Mouse (Mus musculus) hindbrain, embryonic 13.5 days (tissue): Measurements from ENCODE around the gene Stra6l. TPM values are rescaled to one million over a fixed set of nuclear protein-coding genes. Genes with fewer than 3 reads are reported as not detected.

ENCODE experiments used
- ATAC-seq: fragments of 200-750 bp; cut with Nextera tagmentation; 2 replicates; pipeline ENCODE4 v1.8.0; 2017; ENCODE audit warnings: moderate TSS enrichment; ENCODE audit not compliant: low FRiP score
- H3K27ac ChIP-seq: fragments of 300-500 bp; sonication (generic); 2 replicates; pipeline ENCODE4 v1.5.1; 2015; ENCODE audit warnings: inconsistent platforms, mild to moderate bottlenecking, moderate library complexity
- H3K27me3 ChIP-seq: fragments of 300-500 bp; sonication (generic); 2 replicates; pipeline ENCODE4 v1.6.1; 2015; ENCODE audit warnings: mild to moderate bottlenecking, inconsistent platforms
- H3K36me3 ChIP-seq: fragments of 300-500 bp; sonication (generic); 2 replicates; pipeline ENCODE4 v1.6.1; 2015; ENCODE audit warnings: mild to moderate bottlenecking, inconsistent platforms
- H3K4me1 ChIP-seq: fragments of 300-500 bp; sonication (generic); replicated peaks from 2 replicates; pipeline ENCODE4 v1.6.1; 2015; ENCODE audit warnings: inconsistent platforms
- H3K4me2 ChIP-seq: fragments of 300-500 bp; sonication (generic); 2 replicates; pipeline ENCODE4 v1.6.1; 2015; ENCODE audit warnings: inconsistent platforms, mild to moderate bottlenecking, moderate library complexity
- H3K4me3 ChIP-seq: fragments of 300-500 bp; sonication (generic); 2 replicates; pipeline ENCODE4 v1.5.1; 2015; ENCODE audit warnings: mild to moderate bottlenecking, inconsistent platforms
- H3K9ac ChIP-seq: fragments of 300-500 bp; sonication (generic); 2 replicates; pipeline ENCODE4 v1.6.1; 2015; ENCODE audit warnings: mild to moderate bottlenecking, inconsistent platforms
- H3K9me3 ChIP-seq: fragments of 300-500 bp; sonication (generic); 2 replicates; pipeline ENCODE4 v1.6.1; 2016; ENCODE audit warnings: inconsistent platforms
- WGBS: fragments of 180-500 bp; shearing (Covaris S2); methylation state at CpG from one replicate; pipeline ENCODE4 v1.1.7; 2015; 5-methylcytosine and 5-hydroxymethylcytosine counted together
- polyA plus RNA-seq: library from polyadenylated mRNA; unstranded; fragments of >200 nt; fragmentation: Nextera tagmentation; extraction: Ambion mirVana; gene quantifications from 2 replicates; pipeline ENCODE4 v1.2.1, GENCODE M21; 2015

Stra6l gene
- polyA plus RNA-seq, 1 experiment from 2014 or later, result 0.92 TPM

DNA sequence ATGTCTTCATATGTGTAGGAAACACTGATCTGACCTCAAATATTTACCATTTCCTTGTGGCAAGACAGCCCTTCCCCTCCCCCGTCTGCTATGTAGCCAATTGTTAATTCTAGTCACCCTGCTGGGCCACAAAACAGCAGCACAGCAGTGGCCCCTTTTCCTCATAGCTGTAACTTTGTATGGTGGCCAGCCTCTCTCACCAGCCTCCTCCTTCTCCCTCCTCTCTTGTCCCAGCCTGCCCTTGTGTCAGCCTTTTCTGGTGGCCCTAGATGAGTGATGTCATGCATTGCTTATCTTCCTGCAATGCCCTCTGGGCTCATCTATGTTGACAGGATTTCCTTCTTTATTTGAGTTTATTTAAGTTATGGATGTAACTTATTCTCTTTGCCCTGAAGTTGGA lies 955 bp downstream of the Stra6l start:
- no peak overlapping the region for H3K9ac ChIP-seq
- no peak overlapping the region for H3K4me3 ChIP-seq
- H3K27ac ChIP-seq, result no peak overlapping the region
- no peak for ATAC-seq
- 0 out of 2 replicates have a peak, but pooled peaks cover 12% of the 10 kb centered on the region for H3K27me3 ChIP-seq
- H3K9me3 ChIP-seq, result no peaks in the 10 kb centered on the region
- WGBS, result 13% methylated on average over 1 of the region's 1 CpGs
- H3K4me2 ChIP-seq, result no peak overlapping the region
- H3K4me1 ChIP-seq, result 0 out of 2 replicates have a peak, but pooled peaks cover 13% of the 10 kb centered on the region
- no peaks in the 10 kb centered on the region for H3K36me3 ChIP-seq

DNA sequence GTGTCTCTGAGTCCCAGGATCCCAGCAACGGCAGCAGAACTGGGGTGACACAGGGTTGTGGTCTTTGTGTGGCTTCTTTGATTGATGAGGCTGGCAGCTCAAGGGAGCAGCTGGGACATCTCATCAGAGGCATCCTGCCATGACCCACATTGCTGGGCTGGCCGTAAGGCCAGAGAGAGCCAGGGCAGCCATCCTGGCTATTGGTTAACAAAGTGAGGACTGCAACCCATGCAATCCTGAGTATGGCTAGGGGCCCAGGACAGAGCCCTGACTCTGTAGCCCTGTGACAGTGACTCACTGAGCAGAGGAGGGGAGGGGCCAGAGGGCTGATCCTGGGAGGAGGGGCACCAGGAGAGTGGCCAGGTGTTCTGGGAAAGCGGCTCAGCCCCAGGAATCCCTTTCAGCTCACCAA lies 3.2 kb downstream of the Stra6l start:
- Histone ChIP-seq H3K27me3 (peaks cover 17% of the 10 kb centered on the region), H3K4me3 (no peak overlapping the region), H3K9ac (no peak overlapping the region), H3K9me3 (no peaks in the 10 kb centered on the region), H3K36me3 (no peaks in the 10 kb centered on the region), H3K27ac (no peak overlapping the region), H3K4me1 (0 out of 2 replicates have a peak, but pooled peaks cover 11% of the 10 kb centered on the region), H3K4me2 (no peak overlapping the region)
- no peak for ATAC-seq
- WGBS, result 15% methylated on average over 3 of the region's 3 CpGs

DNA sequence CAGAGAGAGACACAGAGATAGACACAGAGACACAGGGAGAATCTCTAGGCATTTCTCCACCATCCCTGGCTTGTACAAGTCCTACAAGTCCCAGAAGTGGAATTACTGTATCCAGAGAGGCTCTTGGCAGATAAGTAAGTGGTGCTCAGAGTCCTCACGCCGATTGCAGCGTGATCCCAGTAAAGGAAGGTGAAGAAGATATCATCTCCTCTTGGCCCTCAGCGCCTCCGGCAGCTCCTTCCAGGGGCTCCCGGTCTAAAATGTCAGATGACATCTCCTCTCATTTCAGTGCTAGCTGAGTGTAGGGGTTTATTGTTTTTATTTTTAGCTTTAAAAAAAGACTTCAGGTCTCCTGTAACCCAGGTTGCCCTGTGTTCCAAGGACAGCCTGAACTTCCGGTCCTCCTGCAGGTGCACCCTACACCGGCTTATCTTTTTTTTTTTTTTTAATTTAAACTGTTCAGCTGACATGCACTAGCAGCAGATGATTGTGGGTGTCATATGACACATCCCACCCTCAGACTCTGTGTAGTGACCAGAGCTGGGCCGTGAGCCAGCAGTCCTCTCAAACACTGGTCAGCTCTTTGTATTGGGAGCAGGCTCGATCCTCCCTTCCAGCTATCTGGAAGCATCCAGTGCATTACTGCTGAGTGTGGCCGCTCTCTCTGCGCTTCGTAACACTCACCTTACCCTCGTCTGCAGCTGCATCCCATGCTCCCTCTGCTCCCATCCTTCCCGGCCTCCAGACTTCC lies 5.2 kb downstream of the Stra6l start:
- 84% methylated on average over 15 of the region's 15 CpGs for WGBS
- Histone ChIP-seq H3K9me3 (no peaks in the 10 kb centered on the region), H3K27me3 (peaks cover 14% of the 10 kb centered on the region), H3K9ac (no peak overlapping the region), H3K4me1 (0 out of 2 replicates have a peak, but pooled peaks cover 11% of the 10 kb centered on the region), H3K27ac (no peak overlapping the region), H3K4me2 (no peak overlapping the region), H3K36me3 (no peaks in the 10 kb centered on the region), H3K4me3 (no peak overlapping the region)
- no peak for ATAC-seq

DNA sequence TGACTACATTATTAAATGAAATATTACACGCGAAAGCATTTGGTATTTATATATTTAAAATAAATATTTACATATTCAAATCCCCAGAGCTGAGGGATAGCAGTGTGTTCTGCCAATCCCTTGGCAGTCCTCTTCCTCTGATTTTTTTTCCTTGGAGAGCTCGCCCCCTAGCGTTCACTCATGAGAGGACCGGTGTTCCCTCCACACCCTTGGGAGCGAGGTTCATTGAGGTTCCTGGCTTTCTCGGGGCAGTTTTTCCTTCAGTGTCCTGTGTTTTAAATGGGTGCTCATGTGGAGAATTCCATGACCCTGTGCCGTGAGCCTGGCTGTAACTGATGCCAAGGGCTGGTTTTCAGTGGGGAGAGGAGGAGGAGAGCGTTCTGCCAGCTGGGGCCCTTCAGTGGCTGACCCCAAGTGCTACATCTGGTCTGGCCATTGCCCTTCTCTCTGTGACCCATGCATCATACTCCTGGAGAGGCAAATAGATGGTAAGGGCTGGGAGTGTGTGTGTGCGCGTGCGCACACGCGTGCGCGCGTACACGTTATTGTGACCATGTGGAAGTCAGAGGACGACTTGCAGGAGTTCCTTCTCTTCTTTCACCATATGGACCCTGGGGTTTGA lies 7.5 kb downstream of the Stra6l start:
- WGBS, result 45% methylated on average over 19 of the region's 19 CpGs
- ATAC-seq, result no peak
- Histone ChIP-seq H3K27me3 (peaks cover 14% of the 10 kb centered on the region), H3K9ac (no peak overlapping the region), H3K4me1 (0 out of 2 replicates have a peak, but pooled peaks cover 8% of the 10 kb centered on the region), H3K4me3 (no peak overlapping the region), H3K9me3 (0 out of 2 replicates have a peak, but pooled peaks cover 3% of the 10 kb centered on the region), H3K4me2 (no peak overlapping the region), H3K27ac (no peak overlapping the region), H3K36me3 (no peaks in the 10 kb centered on the region)

DNA sequence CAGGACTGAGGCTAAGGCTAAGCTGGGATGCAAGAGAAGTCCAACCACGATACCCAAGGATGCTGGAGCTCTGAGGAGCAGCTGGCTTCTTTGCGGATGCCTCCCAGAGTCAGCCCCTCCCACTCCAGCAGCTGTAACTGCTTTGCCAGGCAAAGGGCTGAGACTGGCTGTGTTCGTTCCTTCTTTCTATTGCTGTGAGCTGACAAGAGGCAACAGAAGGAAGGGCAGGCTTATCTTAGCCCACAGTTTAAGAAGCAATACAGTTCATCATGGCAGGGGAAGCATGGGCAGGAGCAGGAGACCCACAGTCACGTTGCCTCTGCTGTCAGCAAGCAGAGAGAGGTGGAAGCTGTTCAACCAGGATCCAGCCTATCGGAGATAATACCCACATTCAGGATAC lies 12.7 kb downstream of the Stra6l start:
- H3K4me1 ChIP-seq, result no peaks in the 10 kb centered on the region
- H3K36me3 ChIP-seq, result no peaks in the 10 kb centered on the region
- H3K9ac ChIP-seq, result no peak overlapping the region
- H3K27me3 ChIP-seq, result peaks cover 2% of the 10 kb centered on the region
- H3K9me3 ChIP-seq, result 0 out of 2 replicates have a peak, but pooled peaks cover 3% of the 10 kb centered on the region
- ATAC-seq, result no peak
- no peak overlapping the region for H3K4me3 ChIP-seq
- H3K27ac ChIP-seq, result no peak overlapping the region
- H3K4me2 ChIP-seq, result no peak overlapping the region
- 62% methylated on average over 5 of the region's 5 CpGs for WGBS

DNA sequence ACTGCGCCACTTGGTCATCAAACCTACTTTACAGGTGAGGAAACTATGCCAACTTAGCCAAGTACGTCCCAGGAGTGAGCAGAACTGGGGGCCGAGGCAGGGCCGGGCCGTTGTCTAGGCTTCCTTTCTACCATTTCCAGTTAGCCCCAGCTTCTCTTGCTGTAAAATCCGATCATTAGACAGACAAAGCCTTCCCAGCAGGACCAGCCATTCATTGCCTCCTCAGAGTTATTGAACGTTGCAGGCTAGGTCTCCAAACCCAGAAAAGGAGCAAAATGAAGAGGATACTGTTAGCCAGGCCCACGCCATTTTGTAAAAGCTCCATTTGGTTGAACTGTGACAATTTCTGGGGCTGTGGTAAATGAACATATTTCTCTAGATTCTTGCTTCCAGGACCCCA lies 19.0 kb downstream of the Stra6l start:
- Histone ChIP-seq H3K9me3 (no peaks in the 10 kb centered on the region), H3K4me3 (no peak overlapping the region), H3K27me3 (peaks cover 5% of the 10 kb centered on the region; the same call in 1 of the 2 replicates), H3K4me2 (no peak overlapping the region), H3K4me1 (peaks cover 7% of the 10 kb centered on the region), H3K36me3 (no peaks in the 10 kb centered on the region), H3K27ac (no peak overlapping the region), H3K9ac (no peak overlapping the region)
- ATAC-seq, result no peak
- 55% methylated on average over 8 of the region's 8 CpGs for WGBS

DNA sequence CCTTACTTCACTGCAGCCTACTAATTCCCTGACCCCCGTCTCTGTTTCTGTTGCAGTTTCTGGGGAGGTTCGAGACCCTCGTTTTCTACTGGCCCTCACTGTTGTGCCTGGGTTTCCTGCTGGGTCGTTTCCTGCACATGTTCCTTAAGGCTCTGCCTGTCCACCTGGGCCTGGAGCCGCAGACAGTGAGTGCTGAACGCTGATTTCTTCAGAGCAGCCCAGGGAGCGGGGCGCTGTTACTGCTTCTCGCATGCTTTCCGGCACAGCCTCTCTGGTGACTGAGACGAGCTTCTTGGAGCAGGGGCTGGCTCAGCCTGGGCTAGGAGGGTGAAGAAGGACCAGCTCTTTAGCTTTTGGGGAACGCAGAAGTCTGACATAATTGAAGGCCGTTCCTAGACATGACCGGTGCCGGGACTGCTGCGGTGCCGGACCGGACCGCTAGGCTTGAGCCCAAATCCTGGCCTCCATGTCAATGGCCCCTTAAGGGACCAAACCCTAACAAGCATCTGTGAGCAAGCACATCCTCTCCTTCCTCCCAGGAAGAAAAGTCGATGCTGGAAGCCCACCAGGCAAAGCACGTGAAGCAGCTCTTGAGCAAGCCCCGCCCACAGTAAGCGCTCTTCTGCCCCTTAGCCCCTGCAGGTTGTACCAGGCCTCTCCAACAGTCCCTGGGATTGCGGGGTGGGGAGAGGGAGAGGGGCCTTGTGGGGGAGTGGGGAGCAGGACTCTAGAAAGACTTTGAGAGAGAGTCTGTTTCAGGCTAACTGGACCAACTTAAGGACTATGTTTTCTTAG lies 20.8 kb downstream of the Stra6l start:
- peak overlapping the region; percentile 30 for H3K4me2 ChIP-seq
- 31% methylated on average over 24 of the region's 24 CpGs for WGBS
- H3K9ac ChIP-seq, result peak overlapping the region; percentile 46; the same call in 1 of the 2 replicates
- no peak overlapping the region for H3K4me3 ChIP-seq
- peaks cover 5% of the 10 kb centered on the region; the same call in 1 of the 2 replicates for H3K27me3 ChIP-seq
- no peak for ATAC-seq
- peaks cover 7% of the 10 kb centered on the region for H3K4me1 ChIP-seq
- H3K27ac ChIP-seq, result no peak overlapping the region
- H3K9me3 ChIP-seq, result no peaks in the 10 kb centered on the region
- no peaks in the 10 kb centered on the region for H3K36me3 ChIP-seq

DNA sequence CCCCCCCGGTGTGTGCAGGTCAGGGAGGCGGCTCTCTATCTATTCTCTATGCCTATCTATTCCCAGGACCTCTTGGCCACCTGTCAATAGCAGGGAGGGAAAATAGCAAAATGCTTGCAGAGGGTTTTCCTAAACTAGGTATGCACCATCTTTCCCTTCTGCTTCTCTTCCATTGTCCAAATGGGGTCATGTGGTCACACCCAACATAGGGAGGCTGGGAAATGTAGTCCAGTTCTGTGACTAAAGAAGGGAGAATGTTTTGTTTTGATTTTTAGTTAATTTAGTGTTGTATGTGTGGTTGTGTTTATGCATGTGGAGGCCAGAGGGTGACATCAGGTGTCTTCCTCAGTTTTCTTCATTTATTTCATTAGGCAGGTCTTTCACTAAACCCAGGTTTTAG lies 23.7 kb downstream of the Stra6l start:
- WGBS, result 87% methylated on average over 2 of the region's 2 CpGs
- no peak overlapping the region for H3K27ac ChIP-seq
- H3K27me3 ChIP-seq, result peaks cover 5% of the 10 kb centered on the region; the same call in 1 of the 2 replicates
- H3K9ac ChIP-seq, result no peak overlapping the region
- no peak overlapping the region for H3K4me3 ChIP-seq
- H3K9me3 ChIP-seq, result no peaks in the 10 kb centered on the region
- H3K4me1 ChIP-seq, result peaks cover 7% of the 10 kb centered on the region
- no peaks in the 10 kb centered on the region for H3K36me3 ChIP-seq
- no peak for ATAC-seq
- H3K4me2 ChIP-seq, result no peak overlapping the region

DNA sequence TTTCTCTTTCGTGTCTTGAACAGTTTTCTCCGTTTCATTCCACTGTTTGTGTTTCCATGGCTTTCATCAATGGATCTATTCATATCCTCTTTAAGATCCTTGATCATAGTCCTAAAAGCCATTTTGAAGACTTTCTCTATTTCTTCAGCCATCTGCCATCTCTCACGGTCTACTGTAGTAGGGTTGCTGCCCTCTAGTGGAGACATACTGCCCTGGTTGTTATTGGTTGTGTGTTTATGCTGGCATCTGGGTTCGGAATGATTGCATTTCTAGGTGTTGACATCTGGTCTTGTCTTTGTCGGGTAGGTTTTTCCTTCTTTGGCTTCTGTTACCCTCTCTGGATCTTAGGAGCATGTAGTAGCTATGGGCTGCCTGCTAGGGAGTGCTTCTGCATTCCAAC lies 30.5 kb downstream of the Stra6l start:
- Histone ChIP-seq H3K4me1 (no peaks in the 10 kb centered on the region), H3K27me3 (no peaks in the 10 kb centered on the region), H3K9ac (no peak overlapping the region), H3K27ac (no peak overlapping the region), H3K4me2 (no peak overlapping the region), H3K4me3 (no peak overlapping the region), H3K9me3 (no peaks in the 10 kb centered on the region), H3K36me3 (no peaks in the 10 kb centered on the region)
- no peak for ATAC-seq
- WGBS, result 53% methylated on average over 5 of the region's 5 CpGs

DNA sequence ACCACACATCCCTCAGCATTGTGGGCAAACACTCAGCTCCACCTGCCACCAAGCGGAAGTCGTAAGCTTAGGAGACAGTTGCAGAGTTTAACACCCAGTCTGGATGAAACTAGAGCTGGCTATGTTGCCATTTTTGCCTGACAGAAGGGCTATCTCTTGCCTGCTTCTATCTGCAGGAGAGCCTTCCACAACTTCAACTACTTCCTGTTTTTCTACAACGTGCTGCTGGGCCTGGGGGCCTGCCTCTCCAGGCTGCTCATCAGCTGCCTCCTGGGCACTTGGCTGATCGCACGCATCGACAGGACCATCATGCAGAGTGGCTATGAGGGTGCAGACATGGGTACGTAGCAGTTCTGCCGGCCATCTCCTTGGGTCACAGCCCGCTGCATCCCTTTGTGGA lies 34.1 kb downstream of the Stra6l start:
- ATAC-seq, result no peak
- Histone ChIP-seq H3K27ac (no peak overlapping the region), H3K9ac (no peak overlapping the region), H3K36me3 (no peaks in the 10 kb centered on the region), H3K27me3 (no peaks in the 10 kb centered on the region), H3K9me3 (no peaks in the 10 kb centered on the region), H3K4me3 (no peak overlapping the region), H3K4me1 (no peaks in the 10 kb centered on the region), H3K4me2 (no peak overlapping the region)
- WGBS, result 91% methylated on average over 9 of the region's 9 CpGs

DNA sequence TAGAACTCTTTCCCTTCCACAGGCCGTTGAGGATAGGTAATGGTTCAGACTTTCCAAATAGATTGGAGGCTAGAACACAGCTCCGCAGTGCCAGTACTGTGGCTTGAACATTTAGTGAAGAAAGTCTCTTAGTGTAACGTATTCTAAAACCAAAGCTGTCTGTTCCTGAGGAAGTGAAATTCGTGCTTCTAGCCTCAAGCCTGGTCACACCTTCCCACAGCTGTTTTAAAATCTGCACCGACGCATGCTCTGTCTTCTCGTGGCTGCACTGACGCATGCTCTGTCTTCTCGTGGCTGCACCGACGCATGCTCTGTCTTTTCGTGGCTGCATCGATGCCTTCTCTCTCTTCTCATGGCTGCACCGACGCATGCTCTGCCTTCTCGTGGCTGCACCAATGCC lies 34.8 kb downstream of the Stra6l start:
- no peaks in the 10 kb centered on the region for H3K36me3 ChIP-seq
- H3K27ac ChIP-seq, result no peak overlapping the region
- H3K4me3 ChIP-seq, result no peak overlapping the region
- H3K9me3 ChIP-seq, result no peaks in the 10 kb centered on the region
- no peaks in the 10 kb centered on the region for H3K27me3 ChIP-seq
- WGBS, result 95% methylated on average over 16 of the region's 16 CpGs
- no peak overlapping the region for H3K4me2 ChIP-seq
- no peaks in the 10 kb centered on the region for H3K4me1 ChIP-seq
- no peak for ATAC-seq
- H3K9ac ChIP-seq, result no peak overlapping the region

DNA sequence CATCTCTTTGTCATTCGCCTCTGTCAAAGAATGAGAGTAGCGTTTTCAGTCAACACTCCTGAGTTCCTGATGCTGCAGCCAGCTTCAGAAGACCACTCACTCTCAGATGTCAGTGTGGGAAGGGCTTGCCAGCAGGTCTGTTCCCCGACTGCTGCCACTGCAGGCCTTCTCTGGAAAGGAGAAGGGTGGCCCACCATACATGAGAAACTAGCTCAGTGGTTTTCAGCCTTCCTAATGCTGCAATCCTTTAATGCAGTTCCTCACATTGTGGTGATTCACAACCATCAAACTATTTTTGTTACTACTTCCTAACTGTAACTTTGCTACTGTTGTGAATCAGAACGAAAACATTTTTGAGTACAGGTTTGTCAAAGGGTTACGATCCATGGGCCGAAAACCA lies 41.0 kb downstream of the Stra6l start:
- no peak overlapping the region for H3K4me3 ChIP-seq
- H3K36me3 ChIP-seq, result no peaks in the 10 kb centered on the region
- H3K9me3 ChIP-seq, result no peaks in the 10 kb centered on the region
- H3K27me3 ChIP-seq, result no peaks in the 10 kb centered on the region
- WGBS, result 52% methylated on average over 6 of the region's 6 CpGs
- H3K27ac ChIP-seq, result no peak overlapping the region
- no peak for ATAC-seq
- peaks cover 9% of the 10 kb centered on the region for H3K4me1 ChIP-seq
- H3K9ac ChIP-seq, result no peak overlapping the region
- no peak overlapping the region for H3K4me2 ChIP-seq
